Mouse (Mus musculus): ENCODE measurements at regions not wholly inside any gene's neighbourhood (a gene's known extent, or its start where the extent isn't known, plus 50 kb on each side); places are given as distances from the start of the nearest gene placed in this dataset.

DNA sequence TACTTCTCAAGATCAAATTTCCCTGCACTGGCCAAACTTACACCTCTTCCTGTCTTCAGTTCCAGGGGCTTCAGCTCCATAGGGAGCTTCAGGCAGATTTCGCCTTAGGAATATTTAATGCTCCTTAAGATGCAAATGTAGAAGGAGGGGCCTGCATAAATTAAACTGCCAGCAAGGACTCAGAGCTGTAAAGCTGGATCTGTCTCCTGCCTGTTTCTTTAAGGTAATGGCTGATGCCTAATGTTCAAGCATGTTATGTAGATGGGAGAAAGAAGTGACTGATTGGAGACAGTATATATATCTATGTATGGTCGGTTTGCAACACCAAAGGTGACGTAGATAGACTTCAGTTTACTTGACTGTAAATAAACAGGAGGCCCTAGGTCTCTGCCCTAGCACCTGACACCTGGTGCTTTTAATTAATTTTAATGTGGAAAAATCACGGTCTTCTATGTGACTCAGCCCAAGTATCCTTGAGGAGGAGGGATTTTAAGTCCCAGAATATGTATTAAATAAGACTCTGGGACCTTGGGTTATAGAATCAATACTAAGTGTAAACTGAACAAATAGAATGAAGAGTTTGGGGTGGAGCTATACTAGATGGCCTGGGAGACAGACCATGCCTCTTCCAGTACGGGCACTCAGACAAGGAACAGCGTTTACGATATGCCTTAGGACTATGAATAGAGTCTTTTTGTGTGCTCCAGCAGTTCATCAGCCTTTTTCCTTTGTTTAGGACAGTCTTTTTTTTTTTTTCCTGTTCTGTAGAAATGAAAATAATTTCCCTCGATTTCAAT, 651.7 kb upstream of the Lmcd1 start:
- no peak overlapping the region for H3K4me2 ChIP-seq (replicated peaks)
- ATAC-seq (ENCODE audit: low FRiP score, low read depth): no peak
- no peaks in the 10 kb centered on the region for H3K4me1 ChIP-seq
- no peaks in the 10 kb centered on the region for H3K36me3 ChIP-seq
- no peak overlapping the region for H3K27ac ChIP-seq
- no peak overlapping the region for H3K4me3 ChIP-seq
- 67% methylated on average over 8 of the region's 8 CpGs for WGBS
- H3K9ac ChIP-seq: no peak overlapping the region
- no peaks in the 10 kb centered on the region for H3K27me3 ChIP-seq
- H3K9me3 ChIP-seq: no peaks in the 10 kb centered on the region

DNA sequence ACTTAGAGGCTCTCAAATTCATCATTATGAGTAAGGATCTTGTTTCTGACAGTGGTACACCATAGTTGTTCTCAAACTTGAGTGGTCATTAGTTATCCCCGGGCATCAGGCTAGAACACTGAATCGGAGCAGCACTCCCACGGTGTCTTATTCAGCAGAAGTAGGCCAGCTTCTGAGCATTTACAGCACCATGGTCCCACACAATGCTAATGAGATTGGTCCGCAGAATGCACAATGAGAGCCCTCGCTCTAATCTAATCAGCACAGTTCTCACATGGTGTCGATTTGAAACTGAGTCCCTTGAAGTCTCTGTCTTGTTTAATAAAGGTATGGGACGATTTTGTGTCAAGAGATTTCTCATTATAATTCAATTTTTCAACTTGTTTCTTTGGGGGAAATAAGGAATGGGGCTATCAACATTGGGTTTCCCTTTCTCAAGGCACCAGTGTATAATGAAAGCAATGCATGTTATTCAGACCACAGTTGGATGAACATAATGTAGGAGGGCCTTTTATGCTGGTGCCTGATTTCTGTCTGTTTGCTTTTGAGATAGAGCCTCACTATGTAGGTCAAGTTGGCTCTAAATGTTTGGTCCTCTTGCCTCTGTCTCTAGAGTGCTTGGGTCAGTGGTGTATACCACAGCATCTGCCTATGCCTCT, 650.9 kb upstream of the Lmcd1 start:
- Histone ChIP-seq H3K27me3 (no peaks in the 10 kb centered on the region), H3K9me3 (no peaks in the 10 kb centered on the region), H3K27ac (no peak overlapping the region), H3K4me1 (no peaks in the 10 kb centered on the region), H3K9ac (no peak overlapping the region), H3K36me3 (no peaks in the 10 kb centered on the region), H3K4me3 (no peak overlapping the region), H3K4me2 (replicated peaks) (no peak overlapping the region)
- ATAC-seq (ENCODE audit: low FRiP score, low read depth): no peak
- 82% methylated on average over 7 of the region's 7 CpGs for WGBS

DNA sequence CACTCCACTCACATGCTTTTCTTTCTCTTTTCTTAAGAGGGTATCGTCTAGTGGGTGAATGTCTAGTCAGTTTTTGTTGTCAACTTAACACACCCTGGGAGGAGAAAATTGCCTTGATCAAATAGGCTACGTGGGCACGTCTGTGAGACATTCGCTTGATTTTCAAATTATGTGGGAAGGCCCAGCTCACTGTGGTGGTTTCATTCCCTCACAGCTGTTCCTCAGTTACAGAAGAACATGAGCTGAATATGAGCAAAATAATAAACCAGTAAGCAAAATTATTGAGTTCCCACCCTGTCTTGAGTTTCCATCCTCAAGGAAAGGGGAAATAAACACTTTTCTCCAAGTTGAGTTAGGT, 650.4 kb upstream of the Lmcd1 start:
- Histone ChIP-seq H3K4me3 (no peak overlapping the region), H3K9me3 (no peaks in the 10 kb centered on the region), H3K27ac (no peak overlapping the region), H3K36me3 (no peaks in the 10 kb centered on the region), H3K9ac (no peak overlapping the region), H3K27me3 (no peaks in the 10 kb centered on the region), H3K4me1 (no peaks in the 10 kb centered on the region), H3K4me2 (replicated peaks) (no peak overlapping the region)
- ATAC-seq (ENCODE audit: low FRiP score, low read depth): no peak
- WGBS: 88% methylated on average over 4 of the region's 4 CpGs

DNA sequence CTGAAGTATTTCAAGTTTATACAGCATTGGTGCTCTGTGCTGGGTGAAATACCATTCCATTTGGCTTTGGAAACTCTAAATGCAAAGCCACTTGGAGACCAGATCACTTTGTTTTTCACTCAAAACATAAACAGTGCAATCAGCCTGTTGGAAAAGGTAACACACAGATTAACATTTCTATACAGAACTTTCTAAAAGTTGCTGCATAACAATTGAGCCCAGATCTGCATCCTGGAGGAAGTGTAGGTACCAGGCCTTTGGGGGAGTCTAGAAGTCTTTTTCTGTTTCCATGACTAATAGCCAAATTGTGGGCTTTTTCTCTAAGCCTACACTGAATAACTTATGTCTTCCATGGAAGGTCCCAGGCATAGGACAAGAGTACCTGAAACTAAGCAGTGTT, 648.1 kb upstream of the Lmcd1 start:
- Histone ChIP-seq H3K36me3 (no peaks in the 10 kb centered on the region), H3K4me3 (no peak overlapping the region), H3K9ac (no peak overlapping the region), H3K27ac (no peak overlapping the region), H3K27me3 (no peaks in the 10 kb centered on the region), H3K4me1 (no peaks in the 10 kb centered on the region), H3K9me3 (no peaks in the 10 kb centered on the region), H3K4me2 (replicated peaks) (no peak overlapping the region)
- ATAC-seq (ENCODE audit: low FRiP score, low read depth): no peak

DNA sequence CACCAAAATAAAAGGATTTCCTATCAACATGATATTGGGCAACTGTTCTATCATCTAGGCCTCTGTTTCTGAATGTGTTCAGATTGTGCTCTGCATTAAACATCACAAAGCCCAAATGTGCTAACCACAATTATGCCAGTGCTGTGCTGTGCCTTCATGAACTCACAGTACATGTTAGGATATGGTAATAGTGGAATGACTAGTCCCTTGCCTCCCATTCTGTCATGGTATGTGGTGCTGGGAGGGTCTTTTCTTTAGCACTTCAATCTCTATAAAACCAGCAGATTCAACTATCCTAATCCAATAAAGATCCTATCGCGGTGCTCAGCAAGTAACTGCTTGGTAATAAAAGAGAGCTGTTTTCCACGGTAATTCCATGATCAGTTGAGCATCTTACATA, 620.8 kb upstream of the Lmcd1 start:
- Histone ChIP-seq H3K4me1 (no peaks in the 10 kb centered on the region), H3K27me3 (no peaks in the 10 kb centered on the region), H3K36me3 (no peaks in the 10 kb centered on the region), H3K9ac (no peak overlapping the region), H3K4me3 (no peak overlapping the region), H3K9me3 (no peaks in the 10 kb centered on the region), H3K4me2 (replicated peaks) (no peak overlapping the region), H3K27ac (no peak overlapping the region)
- 82% methylated on average over 3 of the region's 3 CpGs for WGBS
- no peak for ATAC-seq (ENCODE audit: low FRiP score, low read depth)

DNA sequence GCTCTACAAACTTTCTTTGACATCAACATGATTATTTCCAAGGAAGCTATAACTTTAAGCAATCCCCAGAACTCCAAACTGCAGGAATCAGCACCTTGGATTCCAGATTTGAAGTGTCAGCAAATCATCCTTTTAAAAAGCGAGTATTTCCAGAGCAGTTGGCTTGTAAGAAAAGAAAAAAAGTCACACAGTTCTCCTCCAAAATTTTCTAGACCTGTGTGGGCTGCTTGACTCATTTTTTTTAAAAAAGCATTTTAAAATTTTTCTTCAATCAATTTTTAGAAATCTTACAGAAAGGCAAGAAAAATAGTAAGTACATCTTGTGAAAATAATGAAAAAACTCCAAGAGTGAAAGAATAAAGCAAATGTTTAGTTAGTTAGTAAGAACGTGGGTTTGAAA, 613.6 kb upstream of the Lmcd1 start:
- H3K4me2 ChIP-seq (replicated peaks): no peak overlapping the region
- H3K36me3 ChIP-seq: no peaks in the 10 kb centered on the region
- ATAC-seq (ENCODE audit: low FRiP score, low read depth): no peak
- no peak overlapping the region for H3K9ac ChIP-seq
- no peaks in the 10 kb centered on the region for H3K9me3 ChIP-seq
- H3K27me3 ChIP-seq: no peaks in the 10 kb centered on the region
- no peak overlapping the region for H3K27ac ChIP-seq
- no peak overlapping the region for H3K4me3 ChIP-seq
- H3K4me1 ChIP-seq: no peaks in the 10 kb centered on the region
- 70% methylated on average over 2 of the region's 2 CpGs for WGBS

DNA sequence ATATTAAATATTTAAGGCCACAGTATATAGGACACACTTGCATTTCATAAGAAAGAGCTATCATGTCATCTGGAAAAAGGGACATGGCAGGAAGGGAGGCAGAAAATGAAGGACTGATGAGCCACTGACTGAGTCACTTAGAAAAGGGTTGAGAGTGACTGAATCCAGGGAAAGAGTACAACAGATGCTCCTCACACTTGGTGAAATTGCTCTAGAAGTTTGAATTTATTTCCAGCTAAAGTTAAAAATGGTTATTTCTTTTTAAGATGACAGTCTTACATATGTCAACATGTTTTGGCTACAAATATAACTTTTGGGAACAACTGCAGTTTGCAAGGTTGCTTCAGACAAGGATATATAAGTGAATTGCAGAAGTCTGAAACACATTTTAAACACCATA, 609.0 kb upstream of the Lmcd1 start:
- Histone ChIP-seq H3K27ac (no peak overlapping the region), H3K36me3 (no peaks in the 10 kb centered on the region), H3K4me2 (replicated peaks) (no peak overlapping the region), H3K9ac (no peak overlapping the region), H3K4me3 (no peak overlapping the region), H3K27me3 (no peaks in the 10 kb centered on the region), H3K9me3 (no peaks in the 10 kb centered on the region), H3K4me1 (no peaks in the 10 kb centered on the region)
- ATAC-seq (ENCODE audit: low FRiP score, low read depth): no peak

DNA sequence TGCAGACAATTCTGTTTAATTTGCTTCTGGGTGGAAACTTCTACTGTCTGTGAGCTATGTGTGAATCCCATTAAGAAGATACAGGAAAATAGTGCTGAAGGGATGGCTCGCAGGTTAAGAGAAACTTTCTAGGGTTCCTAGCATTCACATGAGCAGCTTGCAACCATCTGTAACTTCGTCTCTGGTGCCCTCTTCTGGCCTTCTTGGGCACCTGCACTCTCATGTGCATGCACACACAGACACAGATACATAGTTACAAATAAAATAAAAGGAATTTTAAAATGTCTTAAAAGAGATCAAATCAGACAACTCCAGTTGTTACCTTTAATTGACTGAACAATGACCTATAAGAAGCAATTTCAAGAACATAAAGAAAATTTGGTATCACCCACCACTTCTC, 588.6 kb upstream of the Lmcd1 start:
- H3K9ac ChIP-seq: no peak overlapping the region
- 75% methylated on average over 2 of the region's 2 CpGs for WGBS
- no peaks in the 10 kb centered on the region for H3K36me3 ChIP-seq
- H3K27ac ChIP-seq: no peak overlapping the region
- no peaks in the 10 kb centered on the region for H3K4me1 ChIP-seq
- no peak for ATAC-seq (ENCODE audit: low FRiP score, low read depth)
- H3K27me3 ChIP-seq: no peaks in the 10 kb centered on the region
- H3K9me3 ChIP-seq: no peaks in the 10 kb centered on the region
- H3K4me2 ChIP-seq (replicated peaks): no peak overlapping the region
- no peak overlapping the region for H3K4me3 ChIP-seq

DNA sequence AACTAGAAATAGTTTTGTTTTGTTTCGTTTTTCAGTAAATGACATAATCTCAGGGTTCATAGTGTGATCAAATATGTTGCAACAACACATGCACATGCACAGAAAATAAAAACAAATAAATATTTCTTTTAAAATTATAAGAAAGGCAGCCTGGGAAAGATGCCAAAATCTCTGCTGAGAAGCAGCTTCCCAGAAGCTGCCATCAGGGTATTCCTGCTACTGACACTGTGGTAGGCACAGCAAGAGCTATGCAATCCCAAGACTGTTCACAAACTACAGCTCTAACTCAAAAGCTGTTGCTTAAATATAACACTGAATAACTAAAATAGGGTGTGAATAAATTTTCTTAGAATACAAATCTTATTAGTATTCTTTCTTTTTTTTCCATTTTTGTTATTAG, 570.7 kb upstream of the Lmcd1 start:
- ATAC-seq (ENCODE audit: low FRiP score, low read depth): no peak
- Histone ChIP-seq H3K4me1 (no peaks in the 10 kb centered on the region), H3K9ac (no peak overlapping the region), H3K4me2 (replicated peaks) (no peak overlapping the region), H3K36me3 (no peaks in the 10 kb centered on the region), H3K27me3 (no peaks in the 10 kb centered on the region), H3K27ac (no peak overlapping the region), H3K9me3 (no peaks in the 10 kb centered on the region), H3K4me3 (no peak overlapping the region)
- WGBS: 83% methylated on average over 1 of the region's 1 CpGs

DNA sequence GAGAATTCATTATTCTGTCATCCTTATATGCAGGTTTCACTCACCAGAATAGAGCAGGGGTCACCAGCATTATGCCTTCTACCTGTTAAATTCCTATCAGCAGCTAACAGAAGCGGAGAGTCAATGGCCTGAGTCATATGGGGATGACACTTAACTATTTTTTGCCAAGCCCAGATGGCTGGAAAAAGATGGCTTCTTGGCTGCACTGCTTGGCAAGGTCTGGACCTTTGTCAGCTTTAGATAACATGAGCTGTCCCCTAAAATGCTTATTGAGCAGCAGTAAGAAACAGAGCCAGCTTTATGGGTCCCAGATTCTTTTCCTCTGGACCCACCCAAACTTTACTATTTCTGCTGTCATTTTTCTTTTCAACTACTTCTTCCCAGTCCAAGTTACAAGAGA, 565.3 kb upstream of the Lmcd1 start:
- H3K4me1 ChIP-seq: no peaks in the 10 kb centered on the region
- no peaks in the 10 kb centered on the region for H3K36me3 ChIP-seq
- 72% methylated on average over 1 of the region's 1 CpGs for WGBS
- H3K27me3 ChIP-seq: no peaks in the 10 kb centered on the region
- no peak overlapping the region for H3K4me2 ChIP-seq (replicated peaks)
- ATAC-seq (ENCODE audit: low FRiP score, low read depth): no peak
- no peak overlapping the region for H3K27ac ChIP-seq
- H3K4me3 ChIP-seq: no peak overlapping the region
- H3K9ac ChIP-seq: no peak overlapping the region
- no peaks in the 10 kb centered on the region for H3K9me3 ChIP-seq

DNA sequence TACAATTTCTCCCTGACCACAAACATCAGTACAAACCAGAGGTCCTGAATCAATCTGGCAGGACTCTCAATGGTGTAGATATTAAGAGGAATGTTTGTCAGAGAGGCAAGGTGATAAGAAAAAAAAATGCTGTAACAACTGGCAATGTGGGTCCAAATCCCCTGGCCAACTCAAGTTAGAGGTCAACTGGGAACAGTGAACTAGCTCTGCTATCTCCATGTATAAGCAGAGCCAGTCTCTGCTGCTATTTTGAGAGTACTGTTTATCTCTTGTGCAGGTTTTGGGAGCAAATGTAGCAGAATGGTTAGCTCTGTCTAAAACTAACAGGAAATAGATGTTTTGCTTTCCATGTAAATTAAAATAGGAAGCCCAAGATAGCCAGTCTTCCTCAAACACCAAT, 547.6 kb upstream of the Lmcd1 start:
- H3K4me1 ChIP-seq: no peaks in the 10 kb centered on the region
- ATAC-seq (ENCODE audit: low FRiP score, low read depth): no peak
- H3K4me2 ChIP-seq (replicated peaks): no peak overlapping the region
- H3K9me3 ChIP-seq: no peaks in the 10 kb centered on the region
- H3K9ac ChIP-seq: no peak overlapping the region
- no peaks in the 10 kb centered on the region for H3K36me3 ChIP-seq
- no peaks in the 10 kb centered on the region for H3K27me3 ChIP-seq
- H3K4me3 ChIP-seq: no peak overlapping the region
- no peak overlapping the region for H3K27ac ChIP-seq

DNA sequence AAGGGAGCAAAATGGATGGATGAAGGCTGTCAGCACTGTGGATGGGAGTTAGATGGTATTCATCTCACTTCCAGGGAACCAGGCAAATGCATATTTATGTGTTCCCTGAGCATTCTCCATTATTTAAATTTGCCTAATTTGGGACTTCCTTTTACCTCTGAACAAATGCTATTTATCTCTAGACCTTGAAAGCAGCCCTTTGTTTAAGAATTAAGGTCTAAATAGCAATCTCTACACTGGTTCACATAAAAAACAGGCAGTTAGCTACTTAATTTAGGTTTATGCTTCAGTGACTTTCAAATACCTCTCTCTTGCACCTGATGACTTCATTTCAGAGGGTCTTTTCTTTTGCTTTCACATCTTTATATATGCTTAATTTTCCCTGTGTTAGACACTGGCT, 543.2 kb upstream of the Lmcd1 start:
- Histone ChIP-seq H3K4me3 (no peak overlapping the region), H3K36me3 (no peaks in the 10 kb centered on the region), H3K4me1 (no peaks in the 10 kb centered on the region), H3K27ac (no peak overlapping the region), H3K4me2 (replicated peaks) (no peak overlapping the region), H3K27me3 (no peaks in the 10 kb centered on the region), H3K9ac (no peak overlapping the region), H3K9me3 (no peaks in the 10 kb centered on the region)
- ATAC-seq (ENCODE audit: low FRiP score, low read depth): no peak

DNA sequence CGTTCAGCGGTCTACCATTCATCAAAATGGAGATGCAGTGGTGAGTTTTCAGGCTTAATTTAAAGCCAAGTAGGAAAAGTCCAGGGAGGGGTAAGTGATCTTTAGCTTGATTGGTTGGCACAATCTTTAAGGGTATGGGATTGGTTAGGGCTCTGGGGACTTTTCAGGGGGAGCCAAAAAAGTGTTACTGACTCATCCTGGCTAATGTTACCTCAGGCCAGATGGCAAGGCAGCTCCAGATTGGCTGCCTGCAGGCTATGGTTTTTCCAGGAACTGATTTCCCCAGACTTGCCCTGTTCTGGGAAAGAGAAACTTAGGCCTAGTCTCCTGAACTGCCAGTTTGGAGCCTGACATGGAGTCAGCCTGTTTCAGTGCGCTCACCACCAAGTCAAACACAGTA, 539.6 kb upstream of the Lmcd1 start:
- Histone ChIP-seq H3K4me2 (replicated peaks) (no peak overlapping the region), H3K27ac (no peak overlapping the region), H3K9me3 (no peaks in the 10 kb centered on the region), H3K27me3 (no peaks in the 10 kb centered on the region), H3K36me3 (no peaks in the 10 kb centered on the region), H3K4me1 (no peaks in the 10 kb centered on the region), H3K9ac (no peak overlapping the region), H3K4me3 (no peak overlapping the region)
- no peak for ATAC-seq (ENCODE audit: low FRiP score, low read depth)
- WGBS: 89% methylated on average over 3 of the region's 3 CpGs

Measured in limb, embryonic 13.5 days (tissue).